Mouse (Mus musculus): ENCODE data around the gene Trub1. TPM values are rescaled to one million over a fixed set of nuclear protein-coding genes. Genes with fewer than 3 reads are reported as not detected.

The Trub1 gene
- polyA plus RNA-seq, 1 experiment, result 4.7 TPM

GRCm38 (mm10) chr19:57481743-57482259 is 29.1 kb downstream of the Trub1 start:
- no peak for TF ChIP-seq POLR2AphosphoS2 (IDR thresholded peaks at IDR 0.05; ENCODE audit: insufficient read length, low read depth)
- TF ChIP-seq REST (IDR thresholded peaks at IDR 0.05; ENCODE audit: insufficient read depth, insufficient read length), result no peak
- TF ChIP-seq CEBPB (IDR thresholded peaks at IDR 0.05; ENCODE audit: insufficient read depth, poor library complexity, severe bottlenecking), result no peak
- no peak for TF ChIP-seq MYOD1 (IDR thresholded peaks at IDR 0.05; ENCODE audit: control insufficient read depth in 1 of 3, insufficient read length in 2 of 3, low read depth in 2 of 3)
- TF ChIP-seq MYOG (IDR thresholded peaks at IDR 0.05; ENCODE audit: control insufficient read depth in 1 of 3, insufficient read depth in 1 of 3, insufficient read length in 2 of 3, low read depth in 2 of 3), result no peak
- TF ChIP-seq TCF12 (IDR thresholded peaks at IDR 0.05; ENCODE audit: insufficient read depth, poor library complexity, severe bottlenecking), result no peak
- TF ChIP-seq TCF3 (IDR thresholded peaks at IDR 0.05; ENCODE audit: insufficient read length, low read depth), result no peak
- no peak for TF ChIP-seq MAX (IDR thresholded peaks at IDR 0.05; ENCODE audit: low read depth)
- TF ChIP-seq SRF (IDR thresholded peaks at IDR 0.05; ENCODE audit: control insufficient read depth, insufficient read length, low read depth), result no peak
- TF ChIP-seq E2F4 (IDR thresholded peaks at IDR 0.05; ENCODE audit: insufficient read depth), result no peak
- no peak for TF ChIP-seq USF1 (IDR thresholded peaks at IDR 0.05; ENCODE audit: low read depth)
- no peak for TF ChIP-seq POLR2A (IDR thresholded peaks at IDR 0.05; ENCODE audit: insufficient read length, low read depth)
- Histone ChIP-seq H3K36me3 (ENCODE audit: control insufficient read depth, insufficient read depth) (no peaks in the 10 kb centered on the region), H3K27me3 (ENCODE audit: control insufficient read depth, insufficient read depth, insufficient read length) (no peaks in the 10 kb centered on the region), H3K4me3 (no peak overlapping the region), H3K79me2 (ENCODE audit: control insufficient read depth, insufficient read depth) (no peaks in the 10 kb centered on the region), H3ac (ENCODE audit: control insufficient read depth, insufficient read length) (no peak overlapping the region), H3K4me2 (ENCODE audit: low read depth) (no peak overlapping the region)

GRCm38 (mm10) chr19:57482815-57483214 is 30.1 kb downstream of the Trub1 start:
- no peak for TF ChIP-seq TCF3 (IDR thresholded peaks at IDR 0.05; ENCODE audit: insufficient read length, low read depth)
- no peak for TF ChIP-seq MYOG (IDR thresholded peaks at IDR 0.05; ENCODE audit: control insufficient read depth in 1 of 3, insufficient read depth in 1 of 3, insufficient read length in 2 of 3, low read depth in 2 of 3)
- TF ChIP-seq MAX (IDR thresholded peaks at IDR 0.05; ENCODE audit: low read depth), result no peak
- no peak for TF ChIP-seq REST (IDR thresholded peaks at IDR 0.05; ENCODE audit: insufficient read depth, insufficient read length)
- no peak for TF ChIP-seq SRF (IDR thresholded peaks at IDR 0.05; ENCODE audit: control insufficient read depth, insufficient read length, low read depth)
- no peak for TF ChIP-seq MYOD1 (IDR thresholded peaks at IDR 0.05; ENCODE audit: control insufficient read depth in 1 of 3, insufficient read length in 2 of 3, low read depth in 2 of 3)
- Histone ChIP-seq H3K4me2 (ENCODE audit: low read depth) (no peak overlapping the region), H3K79me2 (ENCODE audit: control insufficient read depth, insufficient read depth) (no peaks in the 10 kb centered on the region), H3K4me3 (no peak overlapping the region), H3ac (ENCODE audit: control insufficient read depth, insufficient read length) (no peak overlapping the region), H3K27me3 (ENCODE audit: control insufficient read depth, insufficient read depth, insufficient read length) (no peaks in the 10 kb centered on the region), H3K36me3 (ENCODE audit: control insufficient read depth, insufficient read depth) (no peaks in the 10 kb centered on the region)

- H3K4me3 ChIP-seq, result no peak overlapping the region
- H3K79me2 ChIP-seq (ENCODE audit: control insufficient read depth, insufficient read depth), result no peaks in the 10 kb centered on the region
- H3K36me3 ChIP-seq (ENCODE audit: control insufficient read depth, insufficient read depth), result no peaks in the 10 kb centered on the region
- no peak for TF ChIP-seq MYOD1 (IDR thresholded peaks at IDR 0.05; ENCODE audit: control insufficient read depth in 1 of 3, insufficient read length in 2 of 3, low read depth in 2 of 3)
- TF ChIP-seq MYOG (IDR thresholded peaks at IDR 0.05; ENCODE audit: control insufficient read depth in 1 of 3, insufficient read depth in 1 of 3, insufficient read length in 2 of 3, low read depth in 2 of 3), result no peak
- no peak for TF ChIP-seq CEBPB (IDR thresholded peaks at IDR 0.05; ENCODE audit: insufficient read depth, poor library complexity, severe bottlenecking)
- TF ChIP-seq USF1 (IDR thresholded peaks at IDR 0.05; ENCODE audit: low read depth), result no peak
- no peak for TF ChIP-seq TCF12 (IDR thresholded peaks at IDR 0.05; ENCODE audit: insufficient read depth, poor library complexity, severe bottlenecking)
- no peak for TF ChIP-seq MAX (IDR thresholded peaks at IDR 0.05; ENCODE audit: low read depth)
- no peak for TF ChIP-seq E2F4 (IDR thresholded peaks at IDR 0.05; ENCODE audit: insufficient read depth)
- no peak for TF ChIP-seq TCF3 (IDR thresholded peaks at IDR 0.05; ENCODE audit: insufficient read length, low read depth)
- no peak for TF ChIP-seq SRF (IDR thresholded peaks at IDR 0.05; ENCODE audit: control insufficient read depth, insufficient read length, low read depth)
- TF ChIP-seq POLR2AphosphoS2 (IDR thresholded peaks at IDR 0.05; ENCODE audit: insufficient read length, low read depth), result no peak
- H3K27me3 ChIP-seq (ENCODE audit: control insufficient read depth, insufficient read depth, insufficient read length), result no peaks in the 10 kb centered on the region
- H3ac ChIP-seq (ENCODE audit: control insufficient read depth, insufficient read length), result no peak overlapping the region
- no peak overlapping the region for H3K4me2 ChIP-seq (ENCODE audit: low read depth)
Observed at GRCm38 (mm10) chr19:57487051-57487658, 34.4 kb downstream of the Trub1 start.

- no peaks in the 10 kb centered on the region for H3K79me2 ChIP-seq (ENCODE audit: control insufficient read depth, insufficient read depth)
- no peaks in the 10 kb centered on the region for H3K36me3 ChIP-seq (ENCODE audit: control insufficient read depth, insufficient read depth)
- TF ChIP-seq MYOD1 (IDR thresholded peaks at IDR 0.05; ENCODE audit: control insufficient read depth in 1 of 3, insufficient read length in 2 of 3, low read depth in 2 of 3), result no peak
- no peak for TF ChIP-seq POLR2AphosphoS2 (IDR thresholded peaks at IDR 0.05; ENCODE audit: insufficient read length, low read depth)
- TF ChIP-seq USF1 (IDR thresholded peaks at IDR 0.05; ENCODE audit: low read depth), result no peak
- TF ChIP-seq SRF (IDR thresholded peaks at IDR 0.05; ENCODE audit: control insufficient read depth, insufficient read length, low read depth), result no peak
- TF ChIP-seq MAX (IDR thresholded peaks at IDR 0.05; ENCODE audit: low read depth), result no peak
- TF ChIP-seq POLR2A (IDR thresholded peaks at IDR 0.05; ENCODE audit: insufficient read length, low read depth), result no peak
- no peak overlapping the region for H3K4me3 ChIP-seq
- H3K27me3 ChIP-seq (ENCODE audit: control insufficient read depth, insufficient read depth, insufficient read length), result no peaks in the 10 kb centered on the region
- no peak overlapping the region for H3K4me2 ChIP-seq (ENCODE audit: low read depth)
- no peak overlapping the region for H3ac ChIP-seq (ENCODE audit: control insufficient read depth, insufficient read length)
Observed at GRCm38 (mm10) chr19:57489527-57489926, 36.8 kb downstream of the Trub1 start.

- H3ac ChIP-seq (ENCODE audit: control insufficient read depth, insufficient read length), result no peak overlapping the region
- no peak overlapping the region for H3K4me3 ChIP-seq
- H3K79me2 ChIP-seq (ENCODE audit: control insufficient read depth, insufficient read depth), result no peaks in the 10 kb centered on the region
- no peaks in the 10 kb centered on the region for H3K36me3 ChIP-seq (ENCODE audit: control insufficient read depth, insufficient read depth)
- no peaks in the 10 kb centered on the region for H3K27me3 ChIP-seq (ENCODE audit: control insufficient read depth, insufficient read depth, insufficient read length)
- H3K4me2 ChIP-seq (ENCODE audit: low read depth), result no peak overlapping the region
- TF ChIP-seq POLR2A (IDR thresholded peaks at IDR 0.05; ENCODE audit: insufficient read length, low read depth), result no peak
- TF ChIP-seq E2F4 (IDR thresholded peaks at IDR 0.05; ENCODE audit: insufficient read depth), result no peak
- TF ChIP-seq MYOD1 (IDR thresholded peaks at IDR 0.05; ENCODE audit: control insufficient read depth in 1 of 3, insufficient read length in 2 of 3, low read depth in 2 of 3), result peak in 1 of 3 experiments; percentile 26
- no peak for TF ChIP-seq TCF3 (IDR thresholded peaks at IDR 0.05; ENCODE audit: insufficient read length, low read depth)
- no peak for TF ChIP-seq REST (IDR thresholded peaks at IDR 0.05; ENCODE audit: insufficient read depth, insufficient read length)
- TF ChIP-seq MYOG (IDR thresholded peaks at IDR 0.05; ENCODE audit: control insufficient read depth in 1 of 3, insufficient read depth in 1 of 3, insufficient read length in 2 of 3, low read depth in 2 of 3), result peak in 1 of 3 experiments; percentile 42
Observed at GRCm38 (mm10) chr19:57491030-57491429, 38.3 kb downstream of the Trub1 start.
